In genomic region chr6:145565663-145566062, GRCm38 (mm10) we compare ENCODE assay signal across 21 mouse cellular contexts. TPM values are rescaled to one million over a fixed set of nuclear protein-coding genes. Genes with fewer than 3 reads are reported as not detected.
"Had no signal": no experiment of that assay in that cellular context is flagged by ENCODE, and none has a peak within 500 bp of the region (broad histone marks: within the 10 kb centered on the region; RNA-seq: fewer than 3 reads in every experiment).

No protein-coding gene starts in this region.

- H3K4me3 ChIP-seq: neural tube, embryonic 13.5 days; neural tube, embryonic 15.5 days; stomach, embryonic 15.5 days had no signal

- H3K9ac ChIP-seq: neural tube, embryonic 13.5 days; neural tube, embryonic 15.5 days; stomach, embryonic 15.5 days had no signal

- H3K9me3 ChIP-seq: neural tube, embryonic 13.5 days; neural tube, embryonic 15.5 days; stomach, embryonic 15.5 days had no signal

- H3K27ac ChIP-seq: neural tube, embryonic 13.5 days; neural tube, embryonic 15.5 days; stomach, embryonic 15.5 days; stomach, postnatal 0 days had no signal

- H3K36me3 ChIP-seq: neural tube, embryonic 13.5 days; neural tube, embryonic 15.5 days; stomach, embryonic 15.5 days had no signal

- H3K4me2 ChIP-seq: neural tube, embryonic 13.5 days; neural tube, embryonic 15.5 days; stomach, embryonic 15.5 days had no signal

- H3K27me3 ChIP-seq: neural tube, embryonic 13.5 days; neural tube, embryonic 15.5 days; stomach, embryonic 15.5 days had no signal

- DNase-seq: retina, postnatal 1 day; right cerebral cortex, adult 18-20 months; right cerebral cortex, postnatal 14 days; right cerebral cortex, postnatal 25 days; right cerebral cortex, postnatal 4 days; spleen, adult 18-20 months; thymus, adult 18-20 months; thymus, adult 2 months; thymus, postnatal 14 days; thymus, postnatal 25 days; thymus, postnatal 36 days had no signal

- H3K4me1 ChIP-seq: neural tube, embryonic 15.5 days had no signal

RNA-seq across cellular contexts. Expression of gene Lmntd1, which starts 48.5 kb away (rescaled TPM):
- polyA plus RNA-seq: small intestine, adult 2 months had no signal

RNA-seq across cellular contexts. Expression of gene Tuba3b, which starts 49.9 kb away (rescaled TPM):
- polyA plus RNA-seq: neural tube, embryonic 13.5 days; neural tube, embryonic 14.5 days; neural tube, embryonic 15.5 days; small intestine, adult 2 months; spleen, adult 2 months; stomach, embryonic 14.5 days; stomach, embryonic 15.5 days; stomach, embryonic 16.5 days; stomach, postnatal 0 days; urinary bladder, adult 2 months had no signal
